Mouse (Mus musculus) liver, embryonic 12.5 days (tissue): ENCODE results near the gene Galm. TPM values are rescaled to one million over a fixed set of nuclear protein-coding genes. Genes with fewer than 3 reads are reported as not detected.

Experiments used
- ATAC-seq: fragments of 200-750 bp; cut with Nextera tagmentation; 2 replicates; pipeline ENCODE4 v1.8.0; 2017; ENCODE audit warnings: moderate number of reproducible peaks, mild to moderate bottlenecking, moderate library complexity
- H3K27ac ChIP-seq: fragments of 300-500 bp; sonication (generic); 2 replicates; pipeline ENCODE4 v1.5.1; 2016; ENCODE audit warnings: mild to moderate bottlenecking
- H3K27me3 ChIP-seq: fragments of 300-500 bp; sonication (generic); replicated peaks from 2 replicates; pipeline ENCODE4 v1.6.1; 2016; ENCODE audit warnings: mild to moderate bottlenecking, moderate library complexity
- H3K36me3 ChIP-seq: fragments of 300-500 bp; sonication (generic); 2 replicates; pipeline ENCODE4 v1.6.1; 2016; ENCODE audit warnings: mild to moderate bottlenecking, moderate library complexity
- H3K4me1 ChIP-seq: fragments of 300-500 bp; sonication (generic); 2 replicates; pipeline ENCODE4 v1.6.1; 2016
- H3K4me2 ChIP-seq: fragments of 300-500 bp; sonication (generic); 2 replicates; pipeline ENCODE4 v1.6.1; 2016; ENCODE audit warnings: mild to moderate bottlenecking, moderate library complexity
- H3K4me3 ChIP-seq: fragments of 300-500 bp; sonication (generic); 2 replicates; pipeline ENCODE4 v1.5.1; 2016; ENCODE audit warnings: mild to moderate bottlenecking, moderate library complexity
- H3K9ac ChIP-seq: fragments of 300-500 bp; sonication (generic); 2 replicates; pipeline ENCODE4 v1.6.1; 2016; ENCODE audit warnings: mild to moderate bottlenecking, moderate library complexity
- H3K9me3 ChIP-seq: fragments of 300-500 bp; sonication (generic); replicated peaks from 2 replicates; pipeline ENCODE4 v1.6.1; 2016; ENCODE audit warnings: mild to moderate bottlenecking, moderate library complexity
- WGBS: fragments of 180-500 bp; shearing (Covaris S2); methylation state at CpG from one replicate; pipeline ENCODE4 v1.1.7; 2016; ENCODE audit not compliant: insufficient replicate concordance; 5-methylcytosine and 5-hydroxymethylcytosine counted together
- polyA plus RNA-seq: library from polyadenylated mRNA; unstranded; fragments of >200 nt; fragmentation: Nextera tagmentation; extraction: Ambion mirVana; gene quantifications from 2 replicates; pipeline ENCODE4 v1.2.1, GENCODE M21; 2016

Gene Galm
- polyA plus RNA-seq, 1 experiment from 2014 or later: 14.6 TPM

DNA sequence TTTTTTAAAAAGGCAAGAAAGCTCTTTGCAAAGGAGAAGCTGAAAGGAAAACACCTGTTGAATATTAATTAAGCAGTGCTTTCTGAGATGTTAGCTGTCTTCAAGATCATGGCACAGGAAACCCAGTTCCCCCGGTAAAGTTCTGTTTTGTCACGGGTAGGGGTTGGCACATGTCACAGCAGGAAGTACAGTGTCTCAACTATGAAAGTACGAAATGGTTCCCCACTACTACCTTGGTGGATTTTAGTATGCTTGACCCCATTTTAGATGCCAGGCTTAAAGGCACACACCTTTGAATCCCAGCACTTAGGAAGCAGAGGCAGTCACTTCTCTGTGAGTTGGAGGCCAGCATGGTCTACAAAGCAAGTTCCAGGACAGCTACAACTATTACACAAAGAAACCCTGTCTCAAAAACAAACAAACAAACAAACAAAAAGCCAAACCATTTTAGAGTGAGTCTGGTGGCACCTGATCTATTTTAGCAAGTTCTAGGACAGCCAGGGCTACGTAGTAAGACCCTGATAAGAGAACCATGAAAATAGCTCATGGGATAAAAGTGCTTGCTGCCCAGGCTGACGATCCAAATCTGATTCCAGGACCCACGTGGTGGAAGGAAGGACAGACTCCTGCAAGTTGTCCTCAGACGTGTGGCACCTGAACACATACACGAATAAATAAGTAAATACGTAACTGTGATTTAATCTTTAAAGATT, 3.6 kb downstream of the Galm start:
- Histone ChIP-seq H3K9me3 (no peaks in the 10 kb centered on the region), H3K36me3 (no peaks in the 10 kb centered on the region), H3K9ac (no peak overlapping the region), H3K4me2 (no peak overlapping the region), H3K4me3 (no peak overlapping the region), H3K4me1 (peaks cover 18% of the 10 kb centered on the region), H3K27me3 (peaks cover 5% of the 10 kb centered on the region), H3K27ac (no peak overlapping the region)
- no peak for ATAC-seq
- WGBS: 52% methylated on average over 9 of the region's 9 CpGs

DNA sequence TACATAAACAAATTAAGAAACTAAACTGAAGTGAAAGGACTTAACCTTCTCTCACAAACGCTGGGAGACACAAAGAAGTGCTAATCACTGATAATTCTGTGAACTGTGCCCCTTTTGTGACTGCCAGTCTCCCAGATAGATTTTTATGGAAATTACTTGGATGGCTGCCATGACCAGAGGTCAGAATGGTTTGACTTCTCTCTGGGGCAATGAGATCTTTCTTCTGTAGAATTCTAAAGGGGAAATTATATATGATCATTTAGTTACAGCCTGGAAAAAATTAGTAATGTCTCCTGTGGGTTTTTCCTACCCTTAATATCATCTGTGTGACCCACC, 4.1 kb downstream of the Galm start:
- Histone ChIP-seq H3K9me3 (no peaks in the 10 kb centered on the region), H3K27ac (no peak overlapping the region), H3K4me1 (peaks cover 18% of the 10 kb centered on the region), H3K4me2 (no peak overlapping the region), H3K36me3 (no peaks in the 10 kb centered on the region), H3K4me3 (no peak overlapping the region), H3K9ac (no peak overlapping the region), H3K27me3 (peaks cover under 1% of the 10 kb centered on the region; the same call in 1 of the 2 replicates)
- WGBS: 53% methylated on average over 1 of the region's 1 CpGs
- ATAC-seq: no peak

DNA sequence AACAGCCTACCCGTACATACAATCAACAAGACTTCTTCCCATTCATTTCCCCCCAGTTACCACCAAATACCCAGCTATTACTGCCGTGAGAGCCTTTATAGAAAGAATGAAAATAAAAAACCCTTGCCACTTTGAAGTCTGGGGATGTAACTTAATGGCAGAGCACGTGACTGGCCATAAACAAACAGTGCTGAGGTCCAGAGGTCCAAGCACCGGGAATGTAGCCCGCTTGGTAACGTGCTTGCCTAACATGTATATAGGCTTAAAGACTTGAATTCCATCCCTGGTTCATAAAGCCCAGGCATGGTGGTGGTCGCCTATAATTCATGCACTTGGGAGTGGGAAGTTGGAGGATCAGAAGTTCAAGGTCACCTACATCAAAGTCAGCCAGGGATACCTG, 4.6 kb downstream of the Galm start:
- WGBS: 62% methylated on average over 7 of the region's 7 CpGs
- no peaks in the 10 kb centered on the region for H3K27me3 ChIP-seq
- no peak overlapping the region for H3K27ac ChIP-seq
- ATAC-seq: peak; percentile 43; the same call in 1 of the 2 replicates
- H3K4me3 ChIP-seq: no peak overlapping the region
- H3K4me1 ChIP-seq: peaks cover 18% of the 10 kb centered on the region
- no peak overlapping the region for H3K9ac ChIP-seq
- no peaks in the 10 kb centered on the region for H3K36me3 ChIP-seq
- H3K9me3 ChIP-seq: no peaks in the 10 kb centered on the region
- no peak overlapping the region for H3K4me2 ChIP-seq

DNA sequence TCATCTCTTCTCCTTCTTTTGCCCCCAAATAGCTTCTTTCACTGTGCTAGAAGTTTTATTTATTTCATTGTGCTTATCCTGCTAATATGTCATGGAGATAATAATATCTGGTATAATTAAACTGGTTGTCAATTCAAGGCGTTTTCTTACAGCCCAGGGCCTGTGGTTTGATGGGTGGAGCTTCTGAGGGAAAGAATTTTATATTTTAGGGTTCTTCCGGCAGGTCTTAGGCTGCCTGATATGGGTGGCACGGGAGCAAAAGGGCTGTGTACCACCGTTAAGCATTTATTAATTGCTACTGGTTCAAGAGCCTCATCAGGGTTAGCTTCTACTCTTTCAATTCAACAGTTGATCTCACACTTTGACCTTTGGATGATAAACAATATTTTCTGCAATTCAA, 5.2 kb downstream of the Galm start:
- ATAC-seq: no peak
- no peak overlapping the region for H3K4me3 ChIP-seq
- no peaks in the 10 kb centered on the region for H3K27me3 ChIP-seq
- no peak overlapping the region for H3K9ac ChIP-seq
- 50% methylated on average over 4 of the region's 4 CpGs for WGBS
- peaks cover 18% of the 10 kb centered on the region for H3K4me1 ChIP-seq
- no peaks in the 10 kb centered on the region for H3K9me3 ChIP-seq
- H3K4me2 ChIP-seq: no peak overlapping the region
- no peak overlapping the region for H3K27ac ChIP-seq
- no peaks in the 10 kb centered on the region for H3K36me3 ChIP-seq

DNA sequence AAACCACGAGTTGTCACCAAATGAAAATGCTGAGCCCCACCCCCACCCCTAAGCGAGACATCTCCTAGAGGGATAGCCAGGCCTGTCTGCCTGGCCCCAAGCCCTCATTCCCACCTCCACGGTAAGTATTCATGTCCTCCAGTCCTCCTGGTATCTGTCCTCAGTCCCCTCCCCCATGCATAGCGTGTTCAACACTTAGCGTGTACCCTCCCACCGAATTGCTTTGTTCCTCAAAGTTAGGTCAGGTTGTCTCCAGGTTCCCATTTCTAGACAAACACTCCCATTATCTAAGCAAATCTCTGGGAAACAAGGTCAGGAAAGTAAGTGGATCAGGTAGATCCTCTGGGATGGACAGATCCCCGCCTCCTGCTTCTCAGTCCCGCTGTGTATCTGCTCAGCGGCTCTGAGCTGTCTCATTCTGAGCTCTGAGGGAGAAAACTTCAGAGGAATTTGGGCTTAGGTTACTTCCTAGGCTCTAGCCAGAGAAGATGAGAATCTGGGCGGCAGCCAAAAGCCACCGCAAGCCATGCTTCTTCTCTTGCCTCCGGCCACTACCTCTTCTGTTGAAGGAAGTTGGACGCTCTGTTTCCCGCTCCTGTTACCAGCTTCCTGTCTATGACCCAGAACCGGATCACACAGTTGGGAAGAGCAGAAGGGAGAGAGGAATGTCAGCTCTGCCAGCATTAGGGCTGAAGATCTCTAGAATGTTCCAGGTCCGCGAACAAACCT, 11.3 kb downstream of the Galm start:
- Histone ChIP-seq H3K4me1 (peaks cover 4% of the 10 kb centered on the region; the same call in 1 of the 2 replicates), H3K9ac (no peak overlapping the region), H3K4me3 (no peak overlapping the region), H3K36me3 (no peaks in the 10 kb centered on the region), H3K27ac (no peak overlapping the region), H3K27me3 (0 out of 2 replicates have a peak, but pooled peaks cover 3% of the 10 kb centered on the region), H3K9me3 (no peaks in the 10 kb centered on the region), H3K4me2 (no peak overlapping the region)
- 54% methylated on average over 17 of the region's 17 CpGs for WGBS
- no peak for ATAC-seq

DNA sequence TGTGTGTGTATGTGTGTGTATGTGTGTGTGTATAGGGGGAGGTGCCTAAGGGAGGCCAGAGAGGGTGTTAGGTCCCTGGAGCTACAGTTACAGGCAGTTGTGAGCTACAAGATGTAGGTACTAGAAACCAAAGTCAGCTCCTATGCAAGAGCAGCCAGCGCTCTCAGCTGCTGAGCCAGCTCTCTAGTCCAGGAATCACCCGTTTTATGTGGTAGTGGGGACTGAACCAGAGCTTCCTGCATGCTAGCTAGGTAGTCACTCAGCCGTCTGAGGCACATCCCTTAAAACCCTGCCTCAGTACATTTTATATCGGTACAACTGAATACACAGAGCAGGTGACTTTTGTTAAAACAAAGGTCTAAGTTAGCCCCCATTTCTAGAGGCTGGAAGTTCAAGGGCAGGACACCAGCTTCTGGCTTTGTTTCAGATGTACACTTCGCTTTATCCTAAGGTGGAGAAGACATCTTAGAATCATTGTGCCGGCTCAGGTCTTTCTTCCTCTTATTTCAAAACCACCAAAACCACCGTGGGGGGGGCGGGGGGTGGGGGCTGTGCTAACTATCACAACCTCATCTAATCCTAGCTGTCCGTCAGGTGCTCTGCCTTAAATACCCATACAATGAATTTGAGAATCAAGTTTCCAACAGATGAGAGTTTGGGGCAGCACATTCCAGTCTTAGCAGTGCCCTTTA, 12.6 kb downstream of the Galm start:
- 0 out of 2 replicates have a peak, but pooled peaks cover 3% of the 10 kb centered on the region for H3K27me3 ChIP-seq
- H3K9ac ChIP-seq: no peak overlapping the region
- no peaks in the 10 kb centered on the region for H3K9me3 ChIP-seq
- peaks cover 6% of the 10 kb centered on the region; the same call in 1 of the 2 replicates for H3K4me1 ChIP-seq
- no peak for ATAC-seq
- no peak overlapping the region for H3K4me2 ChIP-seq
- no peak overlapping the region for H3K27ac ChIP-seq
- H3K36me3 ChIP-seq: no peaks in the 10 kb centered on the region
- no peak overlapping the region for H3K4me3 ChIP-seq
- WGBS: 30% methylated on average over 9 of the region's 9 CpGs

DNA sequence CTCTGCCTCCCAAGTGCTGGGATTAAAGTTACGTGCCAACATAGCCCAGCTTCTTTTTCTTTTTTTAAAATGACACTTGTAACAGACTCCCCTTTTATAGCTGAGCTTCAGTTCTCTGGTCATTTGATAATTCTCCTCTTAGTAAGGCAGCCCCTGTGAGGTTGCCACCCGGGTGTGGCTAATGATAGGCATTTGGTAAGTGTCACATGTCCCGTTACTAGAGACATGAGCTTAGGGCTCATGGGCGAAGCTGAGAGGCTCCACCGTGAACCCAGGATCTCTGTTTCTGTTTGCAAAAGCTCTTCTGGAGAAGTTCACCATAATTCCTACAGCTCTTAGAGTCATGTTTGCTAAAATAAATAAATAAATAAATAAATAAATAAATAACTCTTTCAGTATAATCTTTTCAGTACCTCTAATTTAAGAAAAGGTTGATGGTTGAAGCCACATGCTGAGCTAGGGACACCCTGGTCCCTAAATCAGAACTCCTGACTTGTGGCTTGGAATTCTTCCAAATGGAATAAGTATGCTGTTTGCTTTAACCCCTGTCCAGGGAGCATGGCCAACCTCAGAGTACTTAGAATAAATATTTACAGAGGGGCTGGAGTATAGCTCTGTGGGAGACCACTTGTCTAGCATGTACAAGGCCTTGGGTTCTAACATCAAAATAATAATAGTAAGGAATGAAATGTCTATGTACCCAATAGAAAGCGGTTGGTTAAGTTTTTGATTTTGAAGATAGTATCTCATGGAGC, 16.4 kb downstream of the Galm start:
- Histone ChIP-seq H3K9me3 (no peaks in the 10 kb centered on the region), H3K4me1 (peaks cover 6% of the 10 kb centered on the region; the same call in 1 of the 2 replicates), H3K36me3 (no peaks in the 10 kb centered on the region), H3K27ac (no peak overlapping the region), H3K27me3 (peaks cover 22% of the 10 kb centered on the region; the same call in 1 of the 2 replicates), H3K4me3 (no peak overlapping the region), H3K9ac (no peak overlapping the region), H3K4me2 (no peak overlapping the region)
- WGBS: 60% methylated on average over 6 of the region's 6 CpGs
- ATAC-seq: no peak

DNA sequence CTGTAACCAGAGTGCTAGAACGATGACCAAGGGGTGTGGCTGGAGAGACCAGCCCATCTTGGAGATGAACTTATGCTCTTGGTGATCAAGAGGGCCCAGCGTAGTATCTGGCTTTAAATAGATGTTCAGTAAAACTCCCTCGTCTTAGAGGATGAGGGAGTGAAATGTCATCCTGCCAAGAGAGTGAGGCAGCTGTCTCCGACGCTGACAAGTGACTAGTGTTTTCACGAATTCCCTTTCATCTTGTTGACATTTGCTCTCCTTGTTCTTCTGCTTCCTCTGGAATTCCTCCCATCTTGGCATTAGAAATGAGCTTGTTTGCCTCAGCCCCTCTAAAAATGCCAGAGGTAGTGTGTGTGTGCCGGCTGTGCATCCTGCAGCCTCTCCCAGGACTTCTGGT, 17.9 kb downstream of the Galm start:
- Histone ChIP-seq H3K4me2 (no peak overlapping the region), H3K36me3 (no peaks in the 10 kb centered on the region), H3K27me3 (peaks cover 22% of the 10 kb centered on the region; the same call in 1 of the 2 replicates), H3K9ac (no peak overlapping the region), H3K4me3 (no peak overlapping the region), H3K27ac (no peak overlapping the region), H3K4me1 (peaks cover 6% of the 10 kb centered on the region; the same call in 1 of the 2 replicates), H3K9me3 (no peaks in the 10 kb centered on the region)
- ATAC-seq: no peak
- 35% methylated on average over 7 of the region's 7 CpGs for WGBS

DNA sequence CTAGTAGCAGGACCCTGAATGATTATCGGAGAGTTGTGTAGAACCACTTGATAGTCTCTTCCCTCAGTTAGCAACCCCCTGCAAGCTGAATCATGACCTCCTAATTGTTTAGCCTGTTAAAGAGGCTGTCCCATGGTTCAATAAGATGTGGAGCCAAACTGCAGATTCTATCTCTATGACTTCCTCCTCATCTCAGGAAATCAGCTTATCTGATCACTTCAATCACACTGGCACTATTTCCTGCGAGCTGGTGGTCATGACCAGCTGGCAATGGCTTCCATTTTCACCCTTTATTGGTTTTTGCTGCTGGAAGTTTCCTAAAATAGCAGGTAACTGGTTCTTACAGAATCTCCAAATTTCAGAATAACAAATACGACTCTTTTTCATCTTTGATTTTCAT, 18.5 kb downstream of the Galm start:
- Histone ChIP-seq H3K9me3 (no peaks in the 10 kb centered on the region), H3K4me3 (no peak overlapping the region), H3K27ac (no peak overlapping the region), H3K4me2 (no peak overlapping the region), H3K27me3 (peaks cover 20% of the 10 kb centered on the region; the same call in 1 of the 2 replicates), H3K4me1 (peaks cover 6% of the 10 kb centered on the region; the same call in 1 of the 2 replicates), H3K9ac (no peak overlapping the region), H3K36me3 (no peaks in the 10 kb centered on the region)
- 36% methylated on average over 3 of the region's 3 CpGs for WGBS
- no peak for ATAC-seq

DNA sequence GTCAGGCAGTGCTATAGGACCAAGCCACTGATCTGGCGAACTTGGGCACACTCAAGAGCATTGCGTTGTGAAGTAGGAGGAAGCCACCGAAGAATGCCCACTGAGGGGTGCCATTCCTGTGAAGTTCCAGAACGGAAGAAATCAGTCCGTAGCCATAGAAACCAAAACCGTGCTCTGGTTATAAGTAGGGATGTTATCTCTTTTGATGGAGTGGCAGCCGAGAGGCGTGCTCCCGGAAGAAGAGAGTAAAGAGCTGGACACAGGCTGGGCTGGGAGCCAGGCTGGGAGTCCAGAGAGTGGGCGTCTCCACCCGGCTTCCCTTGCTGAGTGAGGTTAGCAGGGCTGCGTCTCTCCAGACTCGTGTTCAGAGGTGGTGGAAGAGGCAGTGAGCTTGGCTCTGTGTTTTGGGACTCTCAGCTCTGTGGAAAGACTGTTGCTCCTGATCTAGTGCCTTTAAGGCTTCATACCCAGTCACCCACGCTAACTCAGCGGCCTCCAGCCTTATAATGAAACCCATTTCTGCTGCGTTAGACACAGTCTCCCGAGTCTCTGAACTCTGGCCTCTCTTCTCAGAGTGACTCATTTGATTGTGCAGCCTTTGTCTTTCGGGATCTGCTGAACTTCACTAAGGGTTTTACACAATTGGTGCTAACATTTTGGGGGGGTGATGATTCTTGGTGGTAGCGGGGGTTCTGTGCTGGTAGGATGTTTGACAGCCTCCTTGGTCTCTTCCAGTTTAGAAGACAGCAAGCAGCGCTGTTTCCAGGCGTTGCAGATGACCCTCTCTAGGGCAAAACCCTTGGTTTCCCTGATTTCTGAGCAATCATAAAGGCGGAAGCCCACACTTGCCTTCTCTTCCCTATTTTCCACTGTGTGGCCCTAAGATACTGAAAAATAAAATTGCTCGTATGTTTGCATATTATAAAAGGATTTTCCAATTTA, 21.1 kb downstream of the Galm start:
- ATAC-seq: no peak
- no peaks in the 10 kb centered on the region for H3K36me3 ChIP-seq
- H3K4me1 ChIP-seq: peaks cover 13% of the 10 kb centered on the region
- peaks cover 20% of the 10 kb centered on the region; the same call in 1 of the 2 replicates for H3K27me3 ChIP-seq
- 67% methylated on average over 23 of the region's 23 CpGs for WGBS
- no peak overlapping the region for H3K9ac ChIP-seq
- peak overlapping the region; percentile 11; the same call in 1 of the 2 replicates for H3K4me2 ChIP-seq
- no peak overlapping the region for H3K27ac ChIP-seq
- no peak overlapping the region for H3K4me3 ChIP-seq
- no peaks in the 10 kb centered on the region for H3K9me3 ChIP-seq

DNA sequence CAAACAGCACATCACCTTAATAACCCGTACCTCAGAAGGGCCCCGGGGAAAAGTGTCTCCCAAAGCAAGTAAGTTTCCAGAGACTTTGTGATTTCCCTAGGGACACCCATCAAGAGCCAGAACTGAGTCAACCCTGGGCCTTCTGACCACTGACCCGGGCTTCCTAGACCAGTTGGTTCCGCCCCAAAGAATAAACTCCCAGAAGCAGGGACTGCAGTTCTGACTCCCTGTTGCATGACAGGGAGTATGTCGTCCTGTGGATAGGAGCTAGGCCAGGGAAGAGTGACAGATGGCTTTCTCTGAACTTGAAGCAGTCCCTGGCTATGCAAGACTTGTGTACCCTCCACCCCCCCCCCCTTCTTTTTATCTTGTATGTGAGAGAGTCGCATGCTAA, 21.7 kb downstream of the Galm start:
- Histone ChIP-seq H3K27ac (no peak overlapping the region), H3K4me3 (no peak overlapping the region), H3K4me1 (peaks cover 10% of the 10 kb centered on the region), H3K27me3 (peaks cover 20% of the 10 kb centered on the region; the same call in 1 of the 2 replicates), H3K9me3 (no peaks in the 10 kb centered on the region), H3K9ac (no peak overlapping the region), H3K4me2 (no peak overlapping the region), H3K36me3 (no peaks in the 10 kb centered on the region)
- no peak for ATAC-seq
- WGBS: 79% methylated on average over 6 of the region's 6 CpGs
